Mouse (Mus musculus): ENCODE results near the gene Cyp26c1. TPM values are rescaled to one million over a fixed set of nuclear protein-coding genes. Genes with fewer than 3 reads are reported as not detected.

Cyp26c1 gene
- polyA plus RNA-seq, 1 experiment from 2014 or later, result not detected

DNA sequence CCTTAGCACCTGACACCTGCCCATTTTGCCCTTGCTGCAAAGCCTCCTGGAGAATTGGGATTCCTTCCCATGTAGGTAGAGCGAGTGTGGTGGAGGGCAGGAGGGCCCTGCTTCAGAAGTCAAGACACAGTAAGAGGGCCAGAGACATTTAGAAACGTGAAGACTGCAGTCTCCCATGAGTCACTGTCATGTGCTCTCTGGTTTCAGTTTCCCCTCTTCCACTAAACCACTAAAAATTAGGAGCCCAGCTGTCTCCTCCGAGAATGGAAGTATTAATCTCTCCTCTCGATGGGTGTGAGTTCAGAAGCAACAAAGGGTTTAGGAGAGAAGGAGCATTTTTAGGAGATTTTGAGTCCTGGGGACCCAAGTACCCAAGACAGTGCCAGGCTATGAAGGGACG lies 4.1 kb downstream of the Cyp26c1 start:
- Histone ChIP-seq H3K9ac (ENCODE audit: low read length) (no peak overlapping the region), H3K27ac (replicated peaks) (no peak overlapping the region), H3K4me2 (replicated peaks; ENCODE audit: low read depth) (no peak overlapping the region), H3K4me1 (replicated peaks; ENCODE audit: control insufficient read depth, insufficient read depth) (0 out of 2 replicates have a peak, but pooled peaks cover 2% of the 10 kb centered on the region), H3K27me3 (ENCODE audit: control insufficient read depth, insufficient read depth, low read length) (peaks cover 26% of the 10 kb centered on the region), H3K4me3 (ENCODE audit: low read depth, low read length) (no peak overlapping the region), H3K36me3 (ENCODE audit: control insufficient read depth, insufficient read depth, low read length) (no peaks in the 10 kb centered on the region), H3K9me3 (ENCODE audit: control insufficient read depth, low read length) (no peaks in the 10 kb centered on the region)
- 56% methylated on average over 5 of the region's 5 CpGs for whole genome bisulfite sequencing
- no peak for ATAC-seq (ENCODE audit: low FRiP score, low TSS enrichment)
- no peak for TF ChIP-seq EP300 (optimal IDR thresholded peaks at IDR 0.05)
- no peak for TF ChIP-seq CTCF (IDR thresholded peaks at IDR 0.05; ENCODE audit: low read depth)
- no peak for DNase-seq (ENCODE audit: low spot score)

DNA sequence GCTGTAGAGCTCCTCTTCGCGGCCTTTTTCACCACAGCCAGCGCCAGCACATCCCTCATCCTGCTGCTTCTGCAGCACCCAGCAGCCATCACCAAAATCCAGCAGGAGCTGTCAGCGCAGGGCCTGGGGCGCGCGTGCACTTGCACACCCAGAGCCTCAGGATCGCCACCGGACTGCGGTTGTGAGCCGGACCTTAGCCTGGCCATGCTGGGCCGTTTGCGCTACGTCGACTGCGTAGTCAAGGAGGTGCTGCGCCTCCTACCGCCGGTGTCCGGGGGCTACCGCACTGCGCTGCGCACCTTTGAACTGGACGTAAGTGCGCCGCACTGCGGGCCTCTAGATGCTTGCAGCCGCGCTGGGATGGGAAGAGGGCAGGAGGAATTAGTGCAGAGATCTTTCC lies 5.3 kb downstream of the Cyp26c1 start:
- Histone ChIP-seq H3K9me3 (ENCODE audit: control insufficient read depth, low read length) (no peaks in the 10 kb centered on the region), H3K36me3 (ENCODE audit: control insufficient read depth, insufficient read depth, low read length) (no peaks in the 10 kb centered on the region), H3K27ac (replicated peaks) (no peak overlapping the region), H3K9ac (ENCODE audit: low read length) (no peak overlapping the region), H3K4me2 (replicated peaks; ENCODE audit: low read depth) (no peak overlapping the region), H3K27me3 (ENCODE audit: control insufficient read depth, insufficient read depth, low read length) (peaks cover 34% of the 10 kb centered on the region), H3K4me1 (replicated peaks; ENCODE audit: control insufficient read depth, insufficient read depth) (0 out of 2 replicates have a peak, but pooled peaks cover 2% of the 10 kb centered on the region), H3K4me3 (ENCODE audit: low read depth, low read length) (no peak overlapping the region)
- DNase-seq (ENCODE audit: low spot score) (peak; percentile 37), ATAC-seq (ENCODE audit: low FRiP score, low TSS enrichment) (peak; percentile 38; the same call in 1 of the 2 replicates)
- 11% methylated on average over 29 of the region's 29 CpGs for WGBS
- TF ChIP-seq CTCF (IDR thresholded peaks at IDR 0.05; ENCODE audit: low read depth), result peak; percentile 61
- no peak for TF ChIP-seq EP300 (optimal IDR thresholded peaks at IDR 0.05)

DNA sequence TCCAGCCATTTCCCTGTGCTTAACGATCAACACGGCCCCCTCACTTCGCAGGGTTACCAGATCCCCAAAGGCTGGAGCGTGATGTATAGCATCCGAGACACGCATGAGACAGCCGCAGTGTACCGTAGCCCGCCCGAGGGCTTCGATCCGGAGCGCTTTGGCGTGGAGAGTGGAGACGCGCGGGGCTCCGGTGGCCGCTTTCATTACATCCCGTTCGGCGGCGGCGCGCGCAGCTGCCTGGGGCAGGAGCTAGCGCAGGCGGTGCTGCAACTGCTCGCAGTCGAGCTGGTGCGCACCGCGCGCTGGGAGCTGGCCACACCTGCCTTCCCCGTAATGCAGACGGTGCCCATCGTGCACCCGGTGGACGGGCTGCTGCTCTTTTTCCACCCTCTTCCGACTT lies 7.5 kb downstream of the Cyp26c1 start:
- 1% methylated on average over 31 of the region's 40 CpGs for WGBS
- H3K27ac ChIP-seq (replicated peaks), result no peak overlapping the region
- H3K36me3 ChIP-seq (ENCODE audit: control insufficient read depth, insufficient read depth, low read length), result no peaks in the 10 kb centered on the region
- H3K27me3 ChIP-seq (ENCODE audit: control insufficient read depth, insufficient read depth, low read length), result peaks cover 40% of the 10 kb centered on the region
- ATAC-seq (ENCODE audit: low FRiP score, low TSS enrichment) (no peak), DNase-seq (ENCODE audit: low spot score) (peak; percentile 55)
- TF ChIP-seq EP300 (optimal IDR thresholded peaks at IDR 0.05) (no peak), CTCF (IDR thresholded peaks at IDR 0.05; ENCODE audit: low read depth) (no peak)
- peak overlapping the region; percentile 34 for H3K4me3 ChIP-seq (ENCODE audit: low read depth, low read length)
- peak overlapping the region; percentile 52 for H3K4me2 ChIP-seq (replicated peaks; ENCODE audit: low read depth)
- no peak overlapping the region for H3K9ac ChIP-seq (ENCODE audit: low read length)
- H3K4me1 ChIP-seq (replicated peaks; ENCODE audit: control insufficient read depth, insufficient read depth), result peaks cover 2% of the 10 kb centered on the region; the same call in 1 of the 2 replicates
- H3K9me3 ChIP-seq (ENCODE audit: control insufficient read depth, low read length), result no peaks in the 10 kb centered on the region

DNA sequence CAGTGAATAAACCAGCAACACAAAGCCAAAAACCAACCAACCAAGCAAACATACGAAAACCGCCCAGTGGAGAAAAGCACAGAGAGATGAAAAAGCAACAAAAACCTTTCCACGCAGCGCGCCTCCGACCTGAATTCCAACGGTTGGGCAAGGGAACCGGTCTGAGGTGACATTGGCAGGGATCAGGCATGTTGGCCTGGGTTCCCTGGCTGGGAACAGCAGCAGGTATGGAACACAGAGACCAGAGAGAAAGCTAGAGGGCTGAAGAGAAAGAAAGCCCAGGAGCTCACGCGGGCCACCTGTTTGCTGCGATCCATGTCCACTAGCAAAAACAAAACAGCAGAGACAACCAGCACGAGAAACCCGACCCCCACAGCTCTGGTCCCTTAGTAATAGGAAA lies 9.8 kb downstream of the Cyp26c1 start:
- ATAC-seq (ENCODE audit: low FRiP score, low TSS enrichment) (no peak), DNase-seq (ENCODE audit: low spot score) (no peak)
- 45% methylated on average over 13 of the region's 13 CpGs for WGBS
- H3K4me1 ChIP-seq (replicated peaks; ENCODE audit: control insufficient read depth, insufficient read depth), result peaks cover 2% of the 10 kb centered on the region; the same call in 1 of the 2 replicates
- H3K36me3 ChIP-seq (ENCODE audit: control insufficient read depth, insufficient read depth, low read length), result no peaks in the 10 kb centered on the region
- H3K9me3 ChIP-seq (ENCODE audit: control insufficient read depth, low read length), result no peaks in the 10 kb centered on the region
- no peak overlapping the region for H3K9ac ChIP-seq (ENCODE audit: low read length)
- no peak overlapping the region for H3K27ac ChIP-seq (replicated peaks)
- peaks cover 56% of the 10 kb centered on the region for H3K27me3 ChIP-seq (ENCODE audit: control insufficient read depth, insufficient read depth, low read length)
- H3K4me3 ChIP-seq (ENCODE audit: low read depth, low read length), result no peak overlapping the region
- TF ChIP-seq CTCF (IDR thresholded peaks at IDR 0.05; ENCODE audit: low read depth) (no peak), EP300 (optimal IDR thresholded peaks at IDR 0.05) (no peak)
- no peak overlapping the region for H3K4me2 ChIP-seq (replicated peaks; ENCODE audit: low read depth)

DNA sequence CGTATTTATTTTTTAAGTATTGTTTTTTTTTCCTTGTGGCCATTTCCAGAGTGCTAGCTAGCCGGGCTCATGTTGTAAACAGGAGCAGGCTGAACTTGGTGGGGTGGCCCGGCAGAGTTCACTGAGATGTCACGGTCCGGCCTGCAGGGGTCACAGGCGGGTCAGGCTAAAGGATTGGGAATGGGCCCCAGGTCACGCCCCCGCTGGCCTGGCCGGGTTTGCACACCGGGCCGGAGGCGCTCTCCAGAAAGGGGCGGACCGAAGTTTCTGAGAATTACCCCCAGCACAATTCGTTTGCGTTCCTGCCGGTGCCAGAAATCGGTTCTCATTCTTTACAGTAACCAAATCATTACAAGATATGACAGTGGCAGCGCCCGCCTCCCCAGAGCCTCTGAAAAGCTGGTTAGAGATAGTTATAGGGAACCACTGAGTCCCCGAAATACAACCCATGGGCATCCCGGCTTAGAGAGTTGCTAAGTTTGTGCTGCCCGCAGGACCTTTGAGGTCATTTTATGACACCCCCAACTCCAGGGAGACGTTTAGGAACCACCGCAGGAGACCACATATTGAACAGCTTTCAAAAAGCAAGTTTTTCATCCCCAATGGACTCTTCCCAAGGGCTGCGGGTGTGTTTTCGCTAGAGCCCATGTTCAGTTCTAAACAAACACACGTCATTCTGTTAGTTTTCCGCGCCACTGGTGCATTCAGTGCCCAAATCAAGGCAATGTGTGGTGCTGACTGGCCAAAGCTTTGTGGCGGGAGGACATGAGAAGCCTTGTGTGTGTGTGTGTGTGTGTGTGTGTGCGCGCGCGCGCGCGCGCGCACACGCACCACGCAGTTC lies 10.6 kb downstream of the Cyp26c1 start:
- H3K9me3 ChIP-seq (ENCODE audit: control insufficient read depth, low read length), result no peaks in the 10 kb centered on the region
- H3K36me3 ChIP-seq (ENCODE audit: control insufficient read depth, insufficient read depth, low read length), result no peaks in the 10 kb centered on the region
- H3K4me3 ChIP-seq (ENCODE audit: low read depth, low read length), result peak overlapping the region; percentile 4; the same call in 1 of the 2 replicates
- no peak overlapping the region; the same call in 1 of the 2 replicates for H3K4me2 ChIP-seq (replicated peaks; ENCODE audit: low read depth)
- no peak overlapping the region for H3K27ac ChIP-seq (replicated peaks)
- peaks cover 58% of the 10 kb centered on the region for H3K27me3 ChIP-seq (ENCODE audit: control insufficient read depth, insufficient read depth, low read length)
- no peak overlapping the region for H3K9ac ChIP-seq (ENCODE audit: low read length)
- H3K4me1 ChIP-seq (replicated peaks; ENCODE audit: control insufficient read depth, insufficient read depth), result peaks cover 2% of the 10 kb centered on the region; the same call in 1 of the 2 replicates
- TF ChIP-seq CTCF (IDR thresholded peaks at IDR 0.05; ENCODE audit: low read depth) (no peak), EP300 (optimal IDR thresholded peaks at IDR 0.05) (no peak)
- DNase-seq (ENCODE audit: low spot score) (no peak), ATAC-seq (ENCODE audit: low FRiP score, low TSS enrichment) (no peak)
- 8% methylated on average over 42 of the region's 42 CpGs for WGBS
